Mouse (Mus musculus) ES-Bruce4 (cell line): Measurements from ENCODE around the gene Tmem106c.

Experiments used
- CTCF ChIP-seq: IDR thresholded peaks from one replicate; pipeline ENCODE4 v1.8.1; 2011; ENCODE audit warnings: low read depth, low read length
- EP300 ChIP-seq: IDR thresholded peaks from 2 replicates; pipeline ENCODE4 v1.6.1; 2011; ENCODE audit warnings: low read depth, low read length; ENCODE audit not compliant: insufficient read depth

- TF ChIP-seq CTCF, result no peak
- no peak for TF ChIP-seq EP300
Observed at GRCm38 (mm10) chr15:98002113-98002990, 38.4 kb downstream of the Tmem106c start.
